Mouse (Mus musculus) heart, postnatal 36 days (tissue): ENCODE results near the gene Foxb2. TPM values are rescaled to one million over a fixed set of nuclear protein-coding genes. Genes with fewer than 3 reads are reported as not detected.
"Not testable (repeated sequence)": the region's sequence is repeated elsewhere in the genome, so short reads cannot be mapped to it uniquely, and the experiment has no call there.

ENCODE experiments used
- DNase-seq, 2 experiments: peaks; one replicate each; pipeline ENCODE4 v3.0.0; 2021 to 2022
- intact Hi-C: fragments of 180-260 bp; cut with DNase I; formaldehyde crosslinking; loops from one replicate; pipeline ENCODE4 v1.15.1; 2025
- total RNA-seq, 2 experiments: library from RNA; stranded (reverse); gene quantifications; 2 replicates each; pipeline ENCODE4 v1.2.3; 2021

Foxb2 gene
- total RNA-seq = not detected

DNA sequence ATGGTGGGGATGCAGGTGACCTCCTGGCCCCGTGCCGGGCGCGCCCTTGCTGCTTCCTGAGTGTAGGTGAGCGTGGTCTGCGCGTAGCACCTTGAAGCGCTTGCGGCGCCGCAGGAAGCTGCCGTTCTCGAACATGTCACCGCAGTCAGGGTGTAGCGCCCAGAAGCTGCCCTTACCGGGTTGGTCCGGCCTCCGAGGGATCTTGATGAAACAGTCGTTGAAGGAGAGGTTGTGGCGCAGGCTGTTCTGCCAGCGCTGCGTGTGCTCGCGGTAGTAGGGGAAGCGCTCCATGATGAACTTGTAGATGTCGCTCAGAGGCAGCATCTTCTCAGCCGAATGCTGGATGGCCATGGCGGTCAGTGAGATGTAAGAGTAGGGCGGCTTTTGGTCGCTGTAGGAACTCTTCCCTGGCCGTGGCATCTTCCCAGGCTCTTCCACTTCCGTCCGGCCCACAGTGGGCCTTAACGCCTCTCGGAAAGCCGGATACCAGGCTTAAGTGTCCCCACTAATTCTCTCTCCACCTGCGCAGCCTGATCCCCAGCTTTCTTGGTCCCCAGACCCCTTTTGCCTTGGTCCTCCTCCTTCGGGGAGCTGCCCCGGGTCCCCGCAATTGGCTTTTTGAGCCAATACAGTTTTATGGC lies at the start of gene Foxb2:
Gene Foxb2, minus strand, starts transcription at position 585 of the 641 bp plus-strand sequence.
- intact Hi-C loops = no loop called here
- DNase-seq = peak in 1 of 2 experiments; percentile 3

- no peak for DNase-seq
- intact Hi-C loops = no loop called here
Measured at GRCm38 (mm10) chr19:16911507-16911906, 37.9 kb upstream of the Foxb2 start.

GRCm38 (mm10) chr19:16903106-16903505 lies 29.5 kb upstream of the Foxb2 start:
- peak; percentile 17 to 40 for DNase-seq
- intact Hi-C loops = loop anchor here (2.0 kb wide), 1 partner anchor 82 kb away; no protein-coding TSS in a partner anchor

- intact Hi-C loops = loop anchor here (2.0 to 10.0 kb wide), 2 partner anchors 131 to 485 kb away; no protein-coding TSS in a partner anchor
Measured at GRCm38 (mm10) chr19:16899716-16900115, 26.1 kb upstream of the Foxb2 start.

DNA sequence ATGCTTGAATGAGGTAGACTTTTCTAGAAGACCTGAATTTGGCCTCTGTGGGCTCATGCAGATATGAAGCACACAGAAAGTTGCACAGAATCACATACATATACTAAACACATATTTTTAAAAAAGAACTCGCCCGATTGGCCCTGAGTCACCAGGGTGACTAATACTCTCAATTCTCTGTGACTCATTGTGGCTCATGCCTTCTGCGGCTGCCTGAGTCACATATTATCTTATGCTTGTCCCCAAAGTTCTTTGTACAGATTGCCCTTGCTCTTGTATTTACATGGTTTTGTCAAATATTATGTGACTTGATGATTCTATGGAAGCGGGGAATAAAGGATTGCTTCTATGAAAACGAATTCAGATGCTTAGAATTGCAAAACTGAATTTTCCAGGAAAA lies 25.0 kb upstream of the Foxb2 start:
- no peak for DNase-seq
- intact Hi-C loops = loop anchor here (2.0 to 10.0 kb wide), 2 partner anchors 132 to 486 kb away; no protein-coding TSS in a partner anchor

More at GRCm38 (mm10) chr19:16899716-16900115, 26.1 kb upstream of the Foxb2 start:
- no peak for DNase-seq

- intact Hi-C loops = no loop called here
- no peak for DNase-seq
Measured at GRCm38 (mm10) chr19:16876458-16876770, 2.8 kb upstream of the Foxb2 start.

DNA sequence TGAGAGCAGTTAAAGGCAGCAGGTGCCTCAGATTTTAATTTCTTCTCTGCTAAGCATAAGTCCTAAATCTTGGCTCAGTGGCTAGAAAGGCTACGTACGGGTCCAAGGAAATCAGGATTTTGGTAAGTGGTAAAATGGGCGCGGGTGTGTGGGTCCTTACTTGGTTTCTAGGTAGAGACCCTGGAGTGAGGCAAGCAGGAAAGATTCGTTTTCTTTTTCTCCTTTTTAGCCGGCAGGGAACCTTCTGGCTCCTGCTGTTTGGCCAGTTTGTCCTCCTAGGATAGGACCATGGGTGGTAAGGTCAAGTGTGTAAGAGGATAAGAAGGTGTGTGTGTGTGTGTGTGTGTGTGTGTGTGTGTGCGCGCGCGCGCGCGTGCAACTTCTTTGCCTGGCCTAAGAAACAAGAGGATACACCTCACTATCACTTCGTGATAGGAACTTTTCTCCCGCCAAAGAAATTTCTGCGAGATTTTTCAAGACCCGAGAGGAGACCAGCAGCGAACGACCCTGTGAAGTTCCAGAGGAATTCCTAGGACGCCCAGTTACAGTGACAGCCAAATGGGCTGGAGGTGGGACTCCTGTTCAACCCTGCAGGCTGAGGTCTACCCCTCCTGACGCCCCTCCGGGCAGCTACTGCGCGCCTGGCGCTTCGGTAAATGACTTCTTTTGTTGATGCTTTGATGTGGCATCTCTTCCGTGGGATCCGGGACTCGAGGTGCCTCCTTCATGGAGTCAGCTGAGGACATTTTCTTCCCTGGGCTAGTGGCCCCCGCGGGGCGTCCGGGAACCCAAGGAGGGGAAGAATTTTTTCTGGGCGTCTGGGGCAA lies 2.2 kb upstream of the Foxb2 start:
- intact Hi-C loops = no loop called here
- no peak for DNase-seq

DNA sequence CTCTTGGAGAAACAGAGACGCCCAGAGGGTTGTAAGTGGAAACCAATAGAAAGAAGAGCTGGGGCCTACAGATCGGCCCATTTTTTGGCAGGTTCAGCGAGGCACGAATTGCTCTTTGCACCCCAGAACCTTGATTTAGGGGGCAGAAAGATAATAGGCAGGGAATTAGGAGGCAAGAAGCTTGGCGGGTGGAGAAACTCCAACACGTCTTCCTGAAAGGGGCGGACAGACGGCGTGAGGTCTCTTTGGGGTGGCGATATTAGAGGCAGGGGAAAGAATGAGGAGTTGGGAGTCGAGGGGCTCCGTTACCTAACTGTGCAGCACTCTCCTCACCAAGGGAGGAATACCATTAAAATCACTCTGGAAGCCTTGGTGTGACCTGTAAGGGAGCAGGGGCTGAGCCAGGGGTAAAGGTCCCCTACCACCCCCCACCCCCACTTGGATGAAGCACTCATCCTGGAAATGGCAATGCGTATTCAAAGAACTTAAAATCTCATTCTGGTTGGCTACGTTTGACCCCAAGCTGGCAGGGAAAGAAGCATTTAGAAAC lies 1.5 kb upstream of the Foxb2 start:
- intact Hi-C loops = no loop called here
- no peak for DNase-seq

- peak in 1 of 2 experiments; percentile 9 for DNase-seq
- intact Hi-C loops = no loop called here
Measured at GRCm38 (mm10) chr19:16873942-16874861, 597 bp upstream of the Foxb2 start.

- peak; percentile 14 to 27 for DNase-seq
- intact Hi-C loops = no loop called here
Measured at GRCm38 (mm10) chr19:16872331-16873180, 1.0 kb downstream of the Foxb2 start.

DNA sequence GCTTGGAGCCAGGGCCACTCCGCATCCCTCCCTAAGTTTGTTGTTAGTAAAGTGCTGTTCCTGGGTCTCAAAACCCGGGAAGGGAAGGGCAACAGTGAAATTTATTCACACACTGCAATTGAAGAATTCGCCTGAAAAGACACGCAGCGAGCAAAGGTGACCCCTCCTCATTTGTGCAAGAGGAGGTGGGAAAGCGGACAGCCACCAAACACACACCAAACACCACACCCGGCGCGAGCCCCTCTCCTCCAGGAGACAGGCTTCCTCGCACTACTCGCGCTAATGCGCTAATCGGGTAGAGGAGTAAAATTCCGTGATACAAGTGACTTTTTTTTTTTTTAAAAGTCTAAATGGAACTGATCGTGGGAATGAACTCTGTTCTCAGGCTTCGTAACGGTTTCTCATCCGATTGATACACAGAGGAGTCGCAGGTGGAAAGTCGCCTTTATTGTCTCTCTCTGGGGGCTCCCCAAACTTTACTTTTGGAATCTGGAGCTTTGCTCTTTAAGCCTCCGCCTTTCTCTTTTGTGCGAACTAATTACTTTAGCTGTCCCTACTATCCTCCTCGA lies 2.3 kb downstream of the Foxb2 start:
- intact Hi-C loops = no loop called here
- peak in 1 of 2 experiments; percentile 27 for DNase-seq

GRCm38 (mm10) chr19:16870501-16871191 lies 3.0 kb downstream of the Foxb2 start:
- DNase-seq = peak in 1 of 2 experiments; percentile 7
- intact Hi-C loops = no loop called here

GRCm38 (mm10) chr19:16868534-16868933 lies 5.1 kb downstream of the Foxb2 start:
- intact Hi-C loops = no loop called here
- DNase-seq = peak; percentile 41 to 50

- intact Hi-C loops = no loop called here
- no peak for DNase-seq
Measured at GRCm38 (mm10) chr19:16858646-16859045, 15.0 kb downstream of the Foxb2 start.

DNA sequence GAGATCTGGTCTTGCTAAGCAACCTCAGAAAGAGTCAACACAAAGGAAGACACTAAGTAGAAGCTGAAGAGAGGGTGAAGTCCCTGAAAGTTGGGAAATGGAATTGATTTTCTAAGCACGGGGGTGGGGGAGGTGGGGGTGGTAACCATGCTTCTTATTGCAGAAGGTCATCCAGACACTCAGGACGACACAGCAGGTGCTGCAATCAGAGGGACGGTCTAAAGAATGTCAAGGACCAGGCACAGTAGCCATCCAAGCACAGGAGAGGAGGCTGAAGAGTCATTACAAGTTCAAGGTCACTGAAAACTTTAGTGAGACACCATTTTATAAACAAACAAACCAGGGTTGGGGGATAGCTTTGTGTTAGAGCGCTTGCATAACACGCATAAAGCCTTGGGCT lies 16.9 kb downstream of the Foxb2 start:
- no peak for DNase-seq
- intact Hi-C loops = no loop called here

DNA sequence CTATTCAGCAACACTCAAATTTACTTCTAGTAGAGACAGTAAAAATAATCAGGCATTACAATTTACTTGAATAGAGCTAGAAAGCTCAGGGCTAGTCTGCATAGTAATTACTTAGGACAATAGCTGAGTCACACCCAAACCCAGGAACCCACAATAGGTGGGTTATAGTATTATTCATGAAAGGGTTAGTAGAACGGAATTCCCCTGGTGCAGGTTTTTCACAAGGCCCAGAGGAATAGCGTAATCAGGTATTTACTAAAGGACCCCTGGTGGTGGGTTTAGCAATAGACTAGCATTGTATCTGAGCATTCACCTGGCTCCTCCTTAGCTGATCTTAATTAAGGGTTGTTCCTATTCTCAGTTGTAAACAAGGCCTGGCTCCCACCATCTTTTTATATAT lies 29.5 kb downstream of the Foxb2 start:
- intact Hi-C loops, DNase-seq: not testable (repeated sequence)

DNA sequence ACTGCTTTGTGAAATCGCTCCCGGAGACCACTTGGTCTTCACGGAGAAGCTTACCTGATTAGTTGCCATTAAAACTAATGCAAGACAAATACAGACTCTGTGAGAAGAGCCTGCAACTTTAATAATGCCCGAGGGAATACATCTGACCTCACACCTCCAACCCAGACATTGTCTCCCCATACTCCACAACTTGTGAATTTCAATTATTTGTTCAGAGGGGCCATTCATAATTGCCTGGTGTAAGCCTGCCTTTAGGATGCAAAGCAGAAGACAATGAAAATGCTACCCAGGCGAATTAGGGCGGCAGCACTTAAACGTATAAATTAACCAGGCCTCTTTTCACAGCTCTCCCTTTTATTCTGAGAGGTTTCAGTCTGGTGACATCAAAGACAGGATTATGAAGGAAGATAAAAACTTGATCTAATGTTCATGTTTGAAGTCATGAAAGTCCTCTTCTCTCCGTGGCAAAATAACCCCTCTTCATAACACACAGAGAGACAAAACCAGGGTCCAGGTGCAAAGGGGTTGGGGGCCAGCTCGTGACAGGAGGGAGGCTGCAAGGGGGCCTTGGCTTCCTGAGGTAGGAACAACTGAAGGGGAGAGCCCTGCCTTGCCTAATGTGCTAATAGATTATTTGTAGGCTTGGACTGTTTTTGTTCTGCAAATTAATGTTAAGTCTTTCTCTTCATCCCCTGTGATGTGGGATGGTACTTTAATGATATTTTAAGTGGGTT lies 31.9 kb downstream of the Foxb2 start:
- no peak for DNase-seq
- intact Hi-C loops = no loop called here

DNA sequence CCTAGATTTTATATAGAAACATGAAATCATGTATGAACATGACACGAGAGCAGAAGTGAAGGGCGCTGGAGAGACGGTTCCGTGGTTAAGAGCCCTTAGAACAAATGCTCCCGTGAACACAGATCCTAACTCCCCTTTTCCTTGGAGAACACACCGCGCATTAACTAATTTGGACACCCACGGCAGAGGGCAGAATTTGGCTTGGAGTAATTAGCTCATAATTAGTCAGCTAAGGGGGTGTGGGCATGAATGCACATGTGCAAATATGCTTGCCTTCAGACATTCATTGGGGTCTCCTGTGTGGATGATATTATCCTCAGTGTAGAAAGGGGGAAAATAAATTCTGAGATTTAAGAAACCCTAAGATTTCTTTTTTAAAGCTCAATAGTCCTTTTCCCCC lies 32.6 kb downstream of the Foxb2 start:
- DNase-seq = no peak
- intact Hi-C loops = no loop called here
